Mouse (Mus musculus) brain, adult 2 months (tissue): ENCODE measurements around the gene Lsm14b.

Experiments used
- DNase-seq: peaks from one replicate; pipeline ENCODE4 v3.0.0; 2011; ENCODE audit warnings: low read depth, low spot score

Gene Lsm14b

DNA sequence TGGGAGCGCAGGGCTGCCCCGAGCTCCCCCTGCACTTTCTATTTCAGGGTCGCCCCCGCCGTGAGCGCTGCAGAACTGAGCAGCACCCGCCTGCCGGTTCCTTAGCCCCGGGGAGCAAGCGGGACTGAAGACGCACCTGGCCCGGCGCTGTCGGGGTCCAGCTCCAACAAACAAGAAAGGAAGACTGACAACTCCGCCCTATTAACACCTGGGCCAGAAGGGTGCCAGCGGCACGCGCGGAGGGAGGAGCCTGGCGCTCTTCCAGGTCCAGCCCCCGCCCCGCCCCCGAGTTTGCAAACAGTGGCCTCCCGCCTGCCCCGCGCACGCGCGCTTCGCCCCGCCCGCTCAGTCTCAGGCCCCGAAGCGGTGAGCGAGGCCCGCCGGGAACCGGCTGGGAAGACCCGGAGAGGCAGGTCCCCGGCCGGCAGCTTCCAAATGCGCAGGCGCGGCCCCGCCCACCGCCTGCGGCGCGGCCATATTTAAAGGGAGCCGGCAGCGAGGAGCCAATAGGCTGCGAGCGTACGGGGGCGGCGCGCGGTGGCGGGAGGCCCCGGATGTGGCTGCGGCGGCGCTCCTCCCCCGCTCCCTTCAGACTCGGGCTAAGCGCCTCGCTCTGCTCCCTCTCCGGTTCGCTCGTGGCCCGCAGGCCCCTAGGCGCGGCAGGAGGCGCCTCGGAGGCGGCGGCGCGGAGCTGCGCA is at the start of gene Lsm14b:
Gene Lsm14b, plus strand, starts transcription at position 587 of the 698 bp plus-strand sequence.
- peak; percentile 98 for DNase-seq

DNA sequence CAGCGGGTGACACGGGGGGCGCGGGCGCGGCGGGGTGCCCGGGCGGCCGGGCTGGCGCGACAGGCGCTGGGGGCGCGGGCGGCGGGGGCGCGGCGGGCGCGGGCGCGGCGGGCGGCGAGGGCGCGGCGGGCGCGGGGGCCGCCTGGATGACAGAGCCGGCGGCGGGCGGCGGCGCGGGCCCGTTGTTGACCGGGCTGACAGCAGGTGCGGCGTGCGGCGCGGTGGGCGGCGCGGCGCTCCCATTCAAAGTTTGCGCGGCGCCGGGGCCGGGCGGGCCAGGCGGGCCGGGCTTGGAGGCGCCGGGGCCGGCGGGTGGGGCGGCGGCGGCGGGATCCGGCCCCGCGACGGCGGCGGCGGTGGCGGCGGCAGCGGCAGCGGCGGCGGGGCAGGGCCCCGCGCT is 48.9 kb upstream of the Lsm14b start:
- no peak for DNase-seq

DNA sequence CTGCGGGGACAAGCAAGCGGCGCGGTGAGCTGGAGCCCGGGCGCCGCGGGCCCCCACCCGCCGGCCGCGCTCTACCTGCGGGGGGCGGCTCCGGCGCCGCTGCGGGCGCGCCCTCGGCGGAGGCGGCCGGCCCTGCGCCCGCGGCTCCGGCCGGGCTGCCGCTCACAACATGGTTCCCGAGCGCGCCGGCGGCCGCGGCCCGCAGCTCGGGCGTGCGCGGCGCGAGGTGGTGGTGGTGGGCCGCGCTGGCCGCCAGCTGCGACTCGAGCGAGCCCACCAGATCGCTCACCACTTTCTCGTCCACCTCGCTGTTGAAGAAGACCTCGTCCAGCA is 48.5 kb upstream of the Lsm14b start:
- DNase-seq: no peak

- peak; percentile 90 for DNase-seq
Observed at GRCm38 (mm10) chr2:179976628-179977343, 48.0 kb upstream of the Lsm14b start, which contains the start of gene Taf4. TSS of gene Taf4 (minus strand) at chr2:179976646.

DNA sequence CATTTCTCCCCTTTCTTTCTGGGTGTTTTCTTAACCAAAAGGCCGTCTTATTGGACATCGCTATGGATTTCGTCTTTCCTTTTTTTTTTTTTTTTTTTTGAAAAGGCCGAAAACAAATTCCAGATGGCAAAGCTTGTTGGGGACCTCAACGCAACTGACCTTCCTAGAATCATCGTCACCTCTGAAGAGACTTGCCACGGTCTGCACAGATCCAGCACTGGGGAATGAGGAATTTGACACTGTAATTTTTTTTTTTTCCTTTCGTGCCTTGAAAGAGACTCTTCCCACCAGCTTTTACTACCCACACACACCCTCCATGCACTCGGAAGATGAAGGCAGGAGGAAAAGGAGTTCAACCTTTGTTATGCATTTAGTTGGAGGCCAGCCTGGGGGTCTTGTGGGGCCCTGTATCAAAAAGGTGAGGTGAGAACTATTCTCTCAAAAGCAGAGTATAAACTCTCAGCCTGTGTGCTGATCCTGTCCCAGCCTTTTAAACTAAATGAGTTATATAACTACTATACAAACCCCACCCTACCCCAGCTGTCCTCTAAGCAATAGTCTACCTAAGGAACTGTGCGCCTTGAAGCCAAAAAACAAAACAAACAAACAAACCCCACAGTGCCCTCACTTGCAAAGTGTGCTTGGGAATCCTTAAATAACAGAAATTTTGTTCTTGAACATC is 47.3 kb upstream of the Lsm14b start:
- DNase-seq: peak; percentile 69

GRCm38 (mm10) chr2:179978250-179978649 is 46.5 kb upstream of the Lsm14b start:
- DNase-seq: no peak

- DNase-seq: peak; percentile 88
Observed at GRCm38 (mm10) chr2:179979836-179980235, 45.0 kb upstream of the Lsm14b start.

- DNase-seq: no peak
Observed at GRCm38 (mm10) chr2:179980616-179981015, 44.2 kb upstream of the Lsm14b start.

DNA sequence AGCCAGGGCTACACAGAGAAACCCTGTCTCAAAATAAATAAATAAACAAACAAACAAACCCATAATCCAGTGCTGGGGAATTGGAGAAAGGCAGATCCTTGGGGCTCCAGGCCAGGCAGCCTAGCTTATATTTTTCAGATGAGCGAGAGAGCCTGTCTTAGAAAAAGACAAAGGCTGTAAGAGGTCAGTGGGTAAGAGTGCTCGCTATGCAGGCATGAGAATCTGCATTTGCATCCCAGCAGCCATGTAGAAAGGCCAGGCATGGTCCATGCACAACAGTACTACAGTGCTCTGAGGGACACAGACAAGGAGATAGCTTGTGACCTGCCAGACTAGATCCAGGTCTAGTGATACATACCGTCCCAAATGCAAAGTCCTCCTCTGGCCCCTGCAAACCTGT is 42.1 kb upstream of the Lsm14b start:
- no peak for DNase-seq

- no peak for DNase-seq
Observed at GRCm38 (mm10) chr2:179984830-179985229, 40.0 kb upstream of the Lsm14b start.

DNA sequence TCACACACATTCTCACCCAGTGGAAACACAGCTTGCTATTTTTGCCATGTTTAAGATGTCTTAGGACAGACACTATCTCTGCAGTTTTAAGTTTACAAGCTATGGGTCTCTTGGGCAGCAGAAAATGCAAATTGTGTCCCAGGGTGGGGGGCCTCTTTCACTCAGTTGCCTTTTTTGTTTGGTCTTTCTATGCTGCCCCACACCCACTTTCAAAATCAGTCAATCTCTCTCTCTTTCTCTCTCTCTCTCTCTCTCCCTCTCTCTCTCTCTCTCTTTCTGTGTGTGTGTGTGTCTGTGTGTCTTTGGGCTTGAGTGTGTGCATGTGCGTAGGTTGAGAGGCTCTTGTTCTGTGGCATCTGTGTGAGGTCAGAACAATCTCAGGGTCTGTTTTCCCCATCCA is 39.1 kb upstream of the Lsm14b start:
- DNase-seq: no peak

- DNase-seq: no peak
Observed at GRCm38 (mm10) chr2:179986437-179987022, 38.3 kb upstream of the Lsm14b start.

GRCm38 (mm10) chr2:179989098-179989497 is 35.7 kb upstream of the Lsm14b start:
- no peak for DNase-seq

- DNase-seq: no peak
Observed at GRCm38 (mm10) chr2:179993071-179993470, 31.7 kb upstream of the Lsm14b start.

DNA sequence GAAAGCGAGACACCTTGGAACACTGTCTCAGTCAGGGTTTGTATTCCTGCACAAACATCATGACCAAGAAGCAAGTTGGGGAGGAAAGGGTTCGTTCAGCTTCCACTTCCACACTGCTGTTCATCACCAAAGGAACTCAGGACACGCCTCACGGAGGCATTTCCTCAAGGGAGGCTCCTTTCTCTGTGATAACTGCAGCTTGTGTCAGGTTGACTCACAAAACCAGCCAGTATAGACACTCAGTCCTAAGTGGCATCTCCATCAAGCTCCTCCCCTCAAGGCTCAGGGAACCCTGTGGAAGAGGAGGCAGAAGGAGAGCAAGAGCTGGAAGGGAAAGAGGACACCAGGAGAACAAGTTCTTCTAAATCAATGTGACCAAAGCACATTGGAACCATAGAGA is 26.4 kb upstream of the Lsm14b start:
- DNase-seq: no peak

- no peak for DNase-seq
Observed at GRCm38 (mm10) chr2:180001635-180002034, 23.2 kb upstream of the Lsm14b start.

- DNase-seq: no peak
Observed at GRCm38 (mm10) chr2:180005656-180006351, 19.0 kb upstream of the Lsm14b start.

DNA sequence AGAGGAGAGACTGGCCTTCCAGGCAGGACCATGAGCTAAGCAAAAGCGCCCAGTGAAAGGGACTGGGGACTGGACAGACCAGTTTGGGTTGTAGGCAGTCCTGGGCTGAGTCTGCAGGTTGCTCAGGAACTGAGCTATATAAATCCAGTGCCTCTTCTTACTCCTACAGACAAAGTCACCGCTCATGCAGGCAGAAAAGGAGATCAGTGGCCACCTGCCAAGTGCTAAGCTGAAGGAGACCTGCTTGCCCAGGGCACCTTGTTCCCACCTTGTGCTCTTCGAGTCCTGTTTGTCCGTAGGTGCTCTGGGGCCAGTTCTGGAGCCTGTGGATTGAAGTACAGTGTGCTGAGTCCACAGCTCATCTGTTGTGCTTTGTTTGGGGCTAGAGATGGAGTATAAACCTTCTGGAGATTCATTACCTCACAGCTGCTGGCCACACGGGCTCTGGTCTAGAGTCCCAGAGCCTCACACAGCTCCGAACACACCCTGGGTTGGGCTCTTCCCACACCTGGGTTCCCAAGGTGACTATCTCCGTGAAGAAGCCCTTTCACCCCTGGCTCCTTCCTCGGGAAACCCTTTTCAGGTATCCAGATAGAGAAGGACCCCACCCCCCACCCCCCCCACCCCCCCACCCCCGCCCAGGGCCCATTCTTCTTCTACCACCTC is 18.3 kb upstream of the Lsm14b start:
- no peak for DNase-seq

DNA sequence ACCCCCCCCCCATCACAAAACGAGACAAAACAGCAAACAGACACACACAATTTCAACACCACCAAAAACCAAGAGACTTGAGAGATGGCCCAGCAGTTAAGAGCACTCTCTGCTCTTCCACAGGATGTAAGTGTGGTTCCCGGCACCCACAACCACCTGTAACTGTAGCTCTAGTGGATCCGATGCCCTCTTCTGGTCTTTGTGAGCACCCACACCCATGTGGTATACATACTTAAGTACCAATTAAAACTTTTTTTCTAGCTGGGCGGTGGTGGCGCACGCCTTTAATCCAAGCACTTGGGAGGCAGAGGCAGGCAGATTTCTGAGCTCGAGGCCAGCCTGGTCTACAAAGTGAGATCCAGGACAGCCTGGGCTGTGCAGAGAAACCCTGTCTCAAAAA is 14.1 kb upstream of the Lsm14b start:
- no peak for DNase-seq

DNA sequence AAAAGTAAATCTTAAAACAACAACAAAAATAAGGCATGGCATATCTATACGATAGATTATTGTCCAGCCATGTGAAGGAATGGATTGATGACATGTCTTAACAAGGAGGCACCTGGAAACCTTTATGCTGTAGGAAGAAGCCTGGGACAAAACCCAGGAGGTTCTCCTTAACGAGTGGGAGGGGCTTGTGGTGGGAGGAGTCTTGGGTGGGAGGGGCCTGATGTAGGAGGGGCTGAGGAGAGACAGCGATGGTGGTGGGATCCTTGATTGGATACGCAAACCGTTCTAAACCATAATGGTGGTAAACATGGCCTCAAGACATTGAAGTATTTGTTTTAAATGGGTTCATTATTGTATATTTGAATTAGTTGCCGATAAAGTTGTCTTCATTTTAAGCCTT is 13.4 kb upstream of the Lsm14b start:
- DNase-seq: no peak

DNA sequence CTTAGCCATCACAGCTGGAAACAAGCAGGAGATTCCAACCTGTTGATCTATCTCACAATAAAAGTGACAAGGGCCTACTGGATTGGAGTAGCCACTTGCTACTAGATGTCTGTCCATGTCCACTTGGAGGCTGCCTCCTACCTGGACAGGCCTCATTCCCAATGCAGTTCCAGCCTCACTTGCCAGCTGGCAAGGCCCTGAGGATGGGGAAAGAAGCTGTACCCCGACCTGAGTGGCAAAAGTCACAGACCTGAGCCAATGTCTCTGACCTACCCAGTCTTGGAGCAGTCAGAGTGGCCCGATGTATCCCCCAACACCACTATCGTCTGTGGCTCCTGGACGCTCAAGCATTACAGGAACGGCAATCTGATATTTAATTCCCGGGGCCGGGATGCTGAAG is 11.1 kb upstream of the Lsm14b start:
- no peak for DNase-seq
